Mouse (Mus musculus) lung, adult 2 months (tissue): ENCODE measurements around the gene Smchd1. TPM values are rescaled to one million over a fixed set of nuclear protein-coding genes. Genes with fewer than 3 reads are reported as not detected.
"Not testable (repeated sequence)": the region's sequence is repeated elsewhere in the genome, so short reads cannot be mapped to it uniquely, and the experiment has no call there.

Experiments used
- DNase-seq: peaks from one replicate; pipeline ENCODE4 v3.0.0; 2022
- H3K4me1 ChIP-seq: fragments of 200-500 bp; 2 replicates; pipeline ENCODE4 v1.6.1; 2011; ENCODE audit warnings: low read length; ENCODE audit not compliant: control insufficient read depth, insufficient read depth
- H3K4me3 ChIP-seq: fragments of 200-500 bp; replicated peaks from 2 replicates; pipeline ENCODE3; 2011; ENCODE audit warnings: low read depth, mild to moderate bottlenecking, control low read depth, low read length; ENCODE audit errors: extremely low read depth
- CTCF ChIP-seq: fragments of 200-500 bp; IDR thresholded peaks from 2 replicates; pipeline ENCODE4 v1.5.1; 2011; ENCODE audit warnings: mild to moderate bottlenecking, low read length, control low read depth; ENCODE audit not compliant: insufficient read depth
- POLR2A ChIP-seq: fragments of 200-500 bp; IDR thresholded peaks from 2 replicates; pipeline ENCODE4 v1.6.1; 2011; ENCODE audit warnings: low read depth, mild to moderate bottlenecking, control low read depth, low read length, borderline replicate concordance; ENCODE audit errors: extremely low read depth
- WGBS: fragments of 180-500 bp; shearing (Covaris S2); methylation state at CpG from one replicate; pipeline ENCODE4 v1.1.7; 2018; 5-methylcytosine and 5-hydroxymethylcytosine counted together
- polyA plus RNA-seq: library from polyadenylated mRNA; depleted of rRNA; stranded (reverse); fragments of >200 nt; gene quantifications from 2 replicates; pipeline ENCODE4 v1.2.3, GENCODE M21; 2012

The Smchd1 gene
- polyA plus RNA-seq, 1 experiment: 8.3 TPM

DNA sequence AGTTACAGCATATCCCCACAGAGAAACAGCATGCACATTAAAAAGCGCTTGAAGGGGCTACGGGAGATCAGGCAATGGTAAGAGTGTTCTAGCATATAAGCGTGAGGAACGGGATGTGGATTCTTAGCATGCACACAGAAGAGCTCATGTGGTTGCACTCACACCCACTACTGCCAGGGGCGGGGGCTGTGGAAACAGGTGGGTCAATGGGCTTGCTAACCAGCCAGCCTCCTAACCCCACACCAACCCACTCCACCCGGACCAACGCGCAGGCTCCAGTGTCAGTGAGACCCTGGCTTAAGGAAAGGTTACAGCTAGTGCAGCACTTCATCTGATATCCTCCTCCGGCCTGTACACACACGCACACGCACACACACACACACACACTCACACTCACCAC is 120.9 kb downstream of the Smchd1 start:
- Histone ChIP-seq H3K4me1 (no peaks in the 10 kb centered on the region), H3K4me3 (no peak overlapping the region)
- no peak for TF ChIP-seq CTCF
- TF ChIP-seq POLR2A: no peak
- DNase-seq: no peak
- 96% methylated on average over 11 of the region's 11 CpGs for WGBS

DNA sequence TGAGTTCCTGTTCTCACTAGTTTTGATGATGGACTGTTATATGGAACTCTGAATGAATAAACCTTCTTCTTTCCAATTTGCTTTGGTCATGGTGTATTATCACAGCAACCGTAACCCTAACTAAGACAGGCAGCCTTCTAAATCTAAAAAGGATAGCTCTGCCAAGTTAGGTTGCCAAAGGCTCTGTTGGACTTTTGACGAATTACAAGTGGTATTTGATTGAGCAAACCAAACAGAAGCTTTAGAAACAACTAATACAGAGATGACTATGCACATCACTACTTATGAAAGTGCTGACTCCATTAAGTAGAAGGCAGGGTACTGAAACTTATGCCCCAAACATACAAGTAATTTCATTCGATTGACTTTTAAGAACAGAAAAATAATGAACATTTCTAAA is 127.0 kb downstream of the Smchd1 start:
- TF ChIP-seq POLR2A (no peak), CTCF (no peak)
- WGBS: 82% methylated on average over 3 of the region's 3 CpGs
- Histone ChIP-seq H3K4me3 (no peak overlapping the region), H3K4me1 (no peaks in the 10 kb centered on the region)
- DNase-seq: no peak

DNA sequence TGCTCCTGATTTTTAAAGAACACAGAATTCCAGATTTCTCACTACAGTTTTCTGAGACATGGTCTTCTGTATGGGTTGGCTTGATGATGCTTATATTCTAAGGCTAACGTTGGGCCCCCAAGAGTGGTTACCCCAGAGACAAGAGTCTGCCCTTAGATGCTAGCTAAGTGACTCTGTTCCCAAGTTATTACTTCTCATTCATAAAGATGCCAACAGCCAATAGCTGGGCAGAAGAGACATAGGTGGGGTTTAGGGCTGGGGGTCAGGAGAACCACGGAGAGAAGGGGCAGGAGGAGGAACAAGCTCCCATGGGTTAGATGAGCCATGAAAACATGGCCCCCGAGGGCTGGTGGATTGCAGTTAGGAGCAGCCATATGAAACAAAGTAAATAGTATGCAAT is 133.1 kb downstream of the Smchd1 start:
- no peak for DNase-seq
- no peak for TF ChIP-seq CTCF
- TF ChIP-seq POLR2A: no peak
- Histone ChIP-seq H3K4me3 (no peak overlapping the region), H3K4me1 (no peaks in the 10 kb centered on the region)
- 84% methylated on average over 3 of the region's 3 CpGs for WGBS

DNA sequence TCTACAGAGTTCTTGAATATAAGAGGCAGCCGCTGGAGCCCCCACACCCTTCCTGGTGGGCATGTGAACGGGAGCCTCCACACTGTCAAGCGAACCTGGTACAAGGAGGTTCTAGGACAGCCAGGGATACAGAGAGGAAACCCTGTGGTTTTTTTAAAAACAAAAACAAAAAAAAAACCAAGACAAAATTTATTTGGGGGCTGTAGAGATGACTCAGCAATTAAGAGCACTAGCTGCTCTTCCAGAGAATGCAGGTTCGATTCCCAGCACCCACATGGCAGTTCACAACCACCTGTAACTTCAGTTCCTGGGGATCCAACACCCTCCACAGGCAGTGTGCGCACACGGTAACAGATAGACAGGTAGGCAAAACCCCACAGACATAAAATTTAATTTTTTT is 136.5 kb downstream of the Smchd1 start:
- WGBS: 93% methylated on average over 6 of the region's 6 CpGs
- TF ChIP-seq CTCF (no peak), POLR2A (no peak)
- H3K4me1 ChIP-seq: no peaks in the 10 kb centered on the region
- no peak overlapping the region for H3K4me3 ChIP-seq
- DNase-seq: no peak

DNA sequence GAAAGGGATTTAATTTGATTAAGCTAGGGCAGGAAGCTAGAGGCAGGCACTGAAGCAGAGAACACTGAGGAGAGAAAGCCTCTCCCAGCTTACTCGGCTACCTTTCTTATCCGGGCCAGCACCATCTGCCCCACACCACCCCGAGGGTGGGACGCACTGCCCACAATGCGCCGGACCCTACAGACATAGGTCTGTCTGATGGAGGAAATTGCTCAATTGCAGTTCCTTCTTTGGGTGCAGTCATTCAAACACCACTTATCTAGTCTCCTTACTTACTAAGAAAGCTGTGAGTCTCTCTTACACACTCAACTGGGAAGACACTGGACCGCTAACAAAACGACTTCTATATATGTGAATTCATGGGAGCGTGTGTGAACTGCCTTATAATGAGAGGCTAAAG is 137.6 kb downstream of the Smchd1 start:
- no peak for TF ChIP-seq POLR2A
- DNase-seq: no peak
- 86% methylated on average over 9 of the region's 9 CpGs for WGBS

DNA sequence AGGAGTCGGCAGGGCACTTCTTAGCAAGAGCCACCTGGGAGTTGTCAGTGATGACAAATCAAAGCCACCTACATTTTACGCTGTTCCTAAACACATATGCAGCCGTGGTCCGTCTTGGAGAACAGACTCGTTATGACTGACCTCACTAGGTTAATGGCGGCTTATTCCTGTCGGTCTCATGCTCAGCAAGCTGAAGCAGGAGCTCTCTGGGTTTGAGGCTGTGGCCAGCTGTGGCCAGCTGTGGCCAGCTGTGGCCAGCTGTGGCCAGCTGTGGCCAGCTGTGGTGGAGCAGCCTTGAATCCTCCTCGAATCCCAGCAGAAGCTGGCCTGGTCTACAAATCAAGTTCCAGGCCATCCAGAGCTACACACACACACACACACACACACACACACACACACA is 138.7 kb downstream of the Smchd1 start:
- Histone ChIP-seq H3K4me3 (no peak overlapping the region), H3K4me1 (no peaks in the 10 kb centered on the region)
- 51% methylated on average over 8 of the region's 8 CpGs for WGBS
- TF ChIP-seq CTCF: no peak
- no peak for DNase-seq

More for the DNA sequence above, 137.6 kb downstream of the Smchd1 start:
- Histone ChIP-seq H3K4me1 (no peaks in the 10 kb centered on the region), H3K4me3 (no peak overlapping the region)

DNA sequence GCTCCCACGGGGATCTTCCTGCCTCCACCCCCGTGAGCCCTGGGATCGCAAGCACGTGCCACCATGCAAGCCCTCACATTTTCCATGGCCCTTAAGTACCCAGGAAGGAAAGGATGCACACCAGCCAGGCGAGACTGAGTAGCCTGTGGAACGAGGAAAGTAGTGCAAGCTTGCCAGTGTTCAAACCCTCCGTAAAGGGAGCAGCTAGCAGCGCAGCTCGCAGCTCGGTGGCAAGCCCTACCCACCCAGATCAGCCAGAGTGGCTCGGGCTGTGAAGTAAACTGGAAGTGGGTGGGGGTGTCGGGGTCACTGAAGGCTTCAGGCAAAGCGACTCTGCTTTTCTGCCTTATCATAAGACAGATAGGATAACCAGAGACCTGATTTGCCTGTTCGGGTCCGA is 142.8 kb downstream of the Smchd1 start:
- no peak for DNase-seq
- Histone ChIP-seq H3K4me3 (no peak overlapping the region), H3K4me1 (no peaks in the 10 kb centered on the region)
- WGBS: 34% methylated on average over 15 of the region's 15 CpGs
- no peak for TF ChIP-seq CTCF
- no peak for TF ChIP-seq POLR2A

DNA sequence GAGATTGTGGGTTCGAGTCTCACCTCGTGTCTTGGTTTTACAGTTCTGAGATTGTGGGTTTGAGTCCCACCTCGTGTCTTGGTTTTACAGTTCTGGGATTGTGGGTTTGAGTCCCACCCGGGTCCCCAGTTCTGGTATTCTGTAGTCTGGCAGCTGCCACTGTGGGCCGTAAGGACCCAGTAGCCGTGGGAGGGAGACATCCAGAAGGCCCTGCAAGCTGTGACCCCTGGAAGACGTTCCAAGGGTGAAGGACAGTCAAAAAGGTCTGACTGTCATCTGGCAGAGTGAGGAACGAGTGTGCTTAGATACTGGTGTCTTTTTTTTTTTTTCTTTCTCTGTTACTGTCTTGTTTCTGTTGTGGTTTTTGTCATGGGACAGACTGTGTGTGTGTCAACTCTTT is 154.4 kb downstream of the Smchd1 start:
- not testable (repeated sequence) for H3K4me3 ChIP-seq, DNase-seq, H3K4me1 ChIP-seq
- 84% methylated on average over 8 of the region's 8 CpGs for WGBS

DNA sequence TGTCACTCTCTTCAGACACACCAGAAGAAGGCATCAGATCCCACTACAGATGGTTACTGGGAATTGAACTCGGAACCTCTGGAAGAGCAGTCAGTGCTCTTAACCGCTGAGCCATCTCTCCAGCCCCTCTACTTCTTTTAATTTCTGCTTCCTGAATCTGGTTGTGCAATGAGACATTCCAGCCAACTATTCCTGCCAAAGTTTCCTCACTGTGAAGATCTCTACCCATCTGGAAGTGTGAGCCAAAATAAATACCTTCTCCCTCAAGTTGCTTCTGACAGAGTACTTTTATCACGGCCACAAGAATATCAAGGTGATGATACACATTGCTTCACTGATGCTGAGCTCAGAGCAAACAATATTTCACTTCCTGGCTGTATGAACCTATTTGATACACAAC is 155.8 kb downstream of the Smchd1 start:
- TF ChIP-seq CTCF: no peak
- no peak for TF ChIP-seq POLR2A
- Histone ChIP-seq H3K4me3 (no peak overlapping the region), H3K4me1 (no peaks in the 10 kb centered on the region)
- 70% methylated on average over 3 of the region's 3 CpGs for WGBS
- DNase-seq: no peak

DNA sequence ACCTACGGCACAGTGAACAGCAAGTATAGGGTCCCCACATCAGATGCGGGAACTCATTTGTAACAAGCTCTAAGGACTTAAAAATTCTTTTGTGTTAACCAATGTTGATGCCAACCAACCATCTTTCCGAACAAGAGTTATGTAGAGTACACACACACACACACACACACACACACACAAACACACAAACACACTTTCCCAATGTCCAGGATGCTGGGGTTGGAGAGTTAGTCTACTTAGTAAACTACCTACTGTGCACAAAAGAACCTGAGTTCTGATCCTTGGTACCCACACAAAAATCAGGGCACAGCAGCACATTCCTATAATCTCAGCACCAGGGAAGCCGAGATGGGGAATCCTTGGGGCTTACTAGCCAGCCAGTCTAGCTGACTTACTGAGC is 157.6 kb downstream of the Smchd1 start:
- no peak for TF ChIP-seq CTCF
- no peak for TF ChIP-seq POLR2A
- H3K4me1 ChIP-seq: no peaks in the 10 kb centered on the region
- H3K4me3 ChIP-seq: no peak overlapping the region
- no peak for DNase-seq
- WGBS: 93% methylated on average over 4 of the region's 4 CpGs

DNA sequence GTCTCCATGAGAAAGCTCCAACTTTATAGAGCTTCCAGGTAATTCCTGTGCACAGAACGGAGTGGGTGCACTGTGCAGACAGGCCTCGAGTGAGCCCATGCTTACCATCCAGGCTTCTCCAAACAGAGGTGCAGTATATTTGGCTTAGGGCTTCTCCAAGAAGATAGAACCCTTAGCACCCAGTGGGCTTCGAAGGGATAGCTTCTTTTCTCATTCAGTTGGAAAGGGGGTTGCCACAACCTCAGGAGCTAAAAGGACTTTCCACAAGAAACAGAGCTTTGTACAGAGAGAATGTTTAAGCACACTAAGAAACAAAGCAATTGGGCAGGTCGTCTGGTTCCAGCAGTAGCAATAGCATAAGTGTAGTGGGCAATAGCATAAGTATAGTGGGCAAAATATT is 160.8 kb downstream of the Smchd1 start:
- no peak for DNase-seq
- Histone ChIP-seq H3K4me3 (no peak overlapping the region), H3K4me1 (0 out of 2 replicates have a peak, but pooled peaks cover 2% of the 10 kb centered on the region)
- TF ChIP-seq CTCF: no peak
- TF ChIP-seq POLR2A: no peak
- WGBS: 72% methylated on average over 4 of the region's 4 CpGs
